Mouse (Mus musculus) ES-Bruce4 (cell line): ENCODE data around the gene Mgam.

Source experiments
- CTCF ChIP-seq: IDR thresholded peaks from one replicate; pipeline ENCODE4 v1.8.1; 2011; ENCODE audit warnings: low read depth, low read length
- POLR2A ChIP-seq: IDR thresholded peaks from one replicate; pipeline ENCODE4 v1.8.1; 2011; ENCODE audit warnings: low read length; ENCODE audit not compliant: insufficient read depth

DNA sequence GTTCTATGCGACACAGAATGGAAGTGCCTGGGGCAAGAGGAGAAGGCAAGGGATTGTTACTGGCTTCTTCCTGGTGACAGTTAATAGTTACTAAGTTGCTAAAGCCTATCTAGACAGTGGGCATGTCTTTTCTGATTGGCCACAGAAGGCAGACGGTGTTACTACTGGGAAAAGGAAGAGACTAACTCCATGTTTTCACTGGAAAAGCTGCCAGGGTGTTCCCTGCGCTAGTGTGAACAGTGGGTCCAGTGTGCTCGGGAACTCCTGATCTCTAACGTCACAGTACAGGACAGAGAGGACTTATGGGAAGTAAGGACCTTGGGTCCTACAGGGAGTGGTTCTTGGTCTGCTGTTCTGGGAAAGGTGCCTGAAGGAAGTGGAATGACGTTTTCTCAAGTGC lies 6.9 kb downstream of the Mgam start:
- TF ChIP-seq CTCF (no peak), POLR2A (no peak)
